Mouse (Mus musculus): ENCODE data around the gene Coa7.

DNA sequence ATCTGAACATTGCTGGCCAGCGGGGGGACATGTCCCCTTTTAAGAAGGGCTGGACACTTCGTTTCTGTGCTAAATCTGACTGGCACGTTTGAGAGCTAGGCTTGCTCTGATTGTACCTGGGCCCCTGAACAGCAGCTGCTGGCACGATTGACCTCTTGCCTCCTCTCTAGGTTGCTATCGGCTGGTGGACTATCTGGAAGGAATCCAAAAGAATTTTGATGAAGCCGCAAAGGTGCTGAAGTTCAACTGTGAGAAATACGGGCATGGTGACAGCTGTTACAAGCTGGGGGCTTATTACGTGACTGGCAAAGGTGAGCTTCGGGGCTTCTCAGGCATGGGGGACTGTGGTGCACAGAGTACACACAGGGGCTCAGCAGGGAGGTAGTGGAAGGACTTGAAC, 4.1 kb downstream of the Coa7 start:
- TF ChIP-seq POLR2A (IDR thresholded peaks at IDR 0.05; ENCODE audit: control insufficient read depth, low read depth, low read length) (no peak), CTCF (IDR thresholded peaks at IDR 0.05; ENCODE audit: control insufficient read depth, insufficient read depth, insufficient replicate concordance, low read depth, low read length) (no peak)
